Mouse (Mus musculus): ENCODE measurements around the gene Emsy. TPM values are rescaled to one million over a fixed set of nuclear protein-coding genes. Genes with fewer than 3 reads are reported as not detected.
A peak's percentile ranks its signal among the peaks of the same experiment; 100 is the strongest.

The Emsy gene
- 35.8 and 37.7 TPM in 2 replicates for polyA plus RNA-seq (2015; fragmentation: Nextera tagmentation; extraction: Ambion mirVana)

- H3K4me2 ChIP-seq: peak within 1 kb of the TSS; percentile 77
- H3K27me3 ChIP-seq: no peaks in the 10 kb centered on the region
- peaks cover 39% of the 10 kb centered on the region for H3K4me1 ChIP-seq
- under 1% methylated on average over 42 of the region's 42 CpGs for whole genome bisulfite sequencing
- ATAC-seq: peak; percentile 97
- peak within 1 kb of the TSS; percentile 95 for H3K9ac ChIP-seq
- H3K4me3 ChIP-seq: peak within 1 kb of the TSS; percentile 94
- peaks cover 26% of the 10 kb centered on the region for H3K36me3 ChIP-seq (ENCODE audit: poor library complexity, severe bottlenecking)
- peak within 1 kb of the TSS; percentile 98 for H3K27ac ChIP-seq
- H3K9me3 ChIP-seq (replicated peaks): no peaks in the 10 kb centered on the region
Observed at GRCm38 (mm10) chr7:98656531-98657221, at the start of gene Emsy. Gene Emsy, minus strand, starts transcription at chr7:98656783.

- H3K4me3 ChIP-seq: peak overlapping the region; percentile 97
- no peaks in the 10 kb centered on the region for H3K36me3 ChIP-seq (ENCODE audit: poor library complexity, severe bottlenecking)
- no peaks in the 10 kb centered on the region for H3K27me3 ChIP-seq
- 65% methylated on average over 5 of the region's 5 CpGs for WGBS
- no peak for ATAC-seq
- peaks cover 27% of the 10 kb centered on the region for H3K4me1 ChIP-seq
- peak overlapping the region; percentile 81 for H3K4me2 ChIP-seq
- no peak overlapping the region for H3K27ac ChIP-seq
- peak overlapping the region; percentile 97 for H3K9ac ChIP-seq
- no peaks in the 10 kb centered on the region for H3K9me3 ChIP-seq (replicated peaks)
Observed at GRCm38 (mm10) chr7:98704276-98704675, 47.7 kb upstream of the Emsy start.

- peak overlapping the region; percentile 82 for H3K27ac ChIP-seq
- H3K36me3 ChIP-seq (ENCODE audit: poor library complexity, severe bottlenecking): no peaks in the 10 kb centered on the region
- ATAC-seq: no peak; the same call in 1 of the 2 replicates
- H3K4me1 ChIP-seq: peaks cover 27% of the 10 kb centered on the region
- H3K9me3 ChIP-seq (replicated peaks): no peaks in the 10 kb centered on the region
- WGBS: under 1% methylated on average over 37 of the region's 38 CpGs
- H3K4me2 ChIP-seq: peak overlapping the region; percentile 81
- no peaks in the 10 kb centered on the region for H3K27me3 ChIP-seq
- H3K4me3 ChIP-seq: peak overlapping the region; percentile 97
- peak overlapping the region; percentile 97 for H3K9ac ChIP-seq
Observed at GRCm38 (mm10) chr7:98703365-98703881, 46.8 kb upstream of the Emsy start.

- peak within 1 kb of the TSS; percentile 82 for H3K27ac ChIP-seq
- H3K4me1 ChIP-seq: peaks cover 27% of the 10 kb centered on the region
- H3K4me3 ChIP-seq: peak within 1 kb of the TSS; percentile 97
- ATAC-seq: peak; percentile 98
- no peaks in the 10 kb centered on the region for H3K9me3 ChIP-seq (replicated peaks)
- H3K36me3 ChIP-seq (ENCODE audit: poor library complexity, severe bottlenecking): no peaks in the 10 kb centered on the region
- WGBS: 2% methylated on average over 62 of the region's 65 CpGs
- peak within 1 kb of the TSS; percentile 81 for H3K4me2 ChIP-seq
- peak within 1 kb of the TSS; percentile 97 for H3K9ac ChIP-seq
- no peaks in the 10 kb centered on the region for H3K27me3 ChIP-seq
Observed at GRCm38 (mm10) chr7:98702283-98703240, 46.0 kb upstream of the Emsy start, which contains the start of gene Thap12. Gene Thap12, plus strand, starts transcription at chr7:98703103.

GRCm38 (mm10) chr7:98701771-98702170 lies 45.2 kb upstream of the Emsy start:
- ATAC-seq: no peak
- Histone ChIP-seq H3K27me3 (no peaks in the 10 kb centered on the region), H3K27ac (peak overlapping the region; percentile 19; the same call in 1 of the 2 replicates), H3K9me3 (replicated peaks) (no peaks in the 10 kb centered on the region), H3K4me2 (peak overlapping the region; percentile 81), H3K4me3 (peak overlapping the region; percentile 97), H3K36me3 (ENCODE audit: poor library complexity, severe bottlenecking) (no peaks in the 10 kb centered on the region), H3K4me1 (peaks cover 27% of the 10 kb centered on the region), H3K9ac (peak overlapping the region; percentile 97)
- 65% methylated on average over 7 of the region's 7 CpGs for WGBS

GRCm38 (mm10) chr7:98698590-98698989 lies 42.0 kb upstream of the Emsy start:
- H3K9ac ChIP-seq: no peak overlapping the region
- H3K9me3 ChIP-seq (replicated peaks): no peaks in the 10 kb centered on the region
- no peak overlapping the region for H3K4me3 ChIP-seq
- no peak for ATAC-seq
- WGBS: 88% methylated on average over 4 of the region's 4 CpGs
- peaks cover 8% of the 10 kb centered on the region for H3K4me1 ChIP-seq
- no peaks in the 10 kb centered on the region for H3K36me3 ChIP-seq (ENCODE audit: poor library complexity, severe bottlenecking)
- H3K4me2 ChIP-seq: no peak overlapping the region
- no peak overlapping the region for H3K27ac ChIP-seq
- no peaks in the 10 kb centered on the region for H3K27me3 ChIP-seq

- H3K27ac ChIP-seq: no peak overlapping the region
- H3K9me3 ChIP-seq (replicated peaks): no peaks in the 10 kb centered on the region
- H3K9ac ChIP-seq: no peak overlapping the region
- H3K36me3 ChIP-seq (ENCODE audit: poor library complexity, severe bottlenecking): no peaks in the 10 kb centered on the region
- 60% methylated on average over 5 of the region's 5 CpGs for WGBS
- peaks cover 9% of the 10 kb centered on the region for H3K4me1 ChIP-seq
- no peak overlapping the region for H3K4me2 ChIP-seq
- H3K27me3 ChIP-seq: no peaks in the 10 kb centered on the region
- no peak for ATAC-seq
- no peak overlapping the region for H3K4me3 ChIP-seq
Observed at GRCm38 (mm10) chr7:98698041-98698440, 41.5 kb upstream of the Emsy start.

GRCm38 (mm10) chr7:98697496-98697895 lies 40.9 kb upstream of the Emsy start:
- Histone ChIP-seq H3K4me1 (peaks cover 12% of the 10 kb centered on the region), H3K9me3 (replicated peaks) (no peaks in the 10 kb centered on the region), H3K27me3 (no peaks in the 10 kb centered on the region), H3K4me2 (no peak overlapping the region), H3K9ac (no peak overlapping the region), H3K4me3 (no peak overlapping the region), H3K36me3 (ENCODE audit: poor library complexity, severe bottlenecking) (no peaks in the 10 kb centered on the region), H3K27ac (no peak overlapping the region)
- WGBS: 11% methylated on average over 2 of the region's 2 CpGs
- no peak for ATAC-seq

- WGBS: 77% methylated on average over 5 of the region's 5 CpGs
Observed at GRCm38 (mm10) chr7:98694046-98694445, 37.5 kb upstream of the Emsy start.

GRCm38 (mm10) chr7:98692761-98693546 lies 36.4 kb upstream of the Emsy start:
- ATAC-seq: no peak
- no peak overlapping the region for H3K4me2 ChIP-seq
- H3K9ac ChIP-seq: 0 out of 2 replicates have a peak overlapping the region, but pooled peaks have one; percentile 30
- no peaks in the 10 kb centered on the region for H3K27me3 ChIP-seq
- peaks cover 3% of the 10 kb centered on the region; the same call in 1 of the 2 replicates for H3K4me1 ChIP-seq
- 49% methylated on average over 24 of the region's 24 CpGs for WGBS
- no peaks in the 10 kb centered on the region for H3K36me3 ChIP-seq (ENCODE audit: poor library complexity, severe bottlenecking)
- H3K4me3 ChIP-seq: no peak overlapping the region
- no peaks in the 10 kb centered on the region for H3K9me3 ChIP-seq (replicated peaks)
- H3K27ac ChIP-seq: no peak overlapping the region

More at GRCm38 (mm10) chr7:98694046-98694445, 37.5 kb upstream of the Emsy start:
- H3K27me3 ChIP-seq: no peaks in the 10 kb centered on the region
- peaks cover 3% of the 10 kb centered on the region; the same call in 1 of the 2 replicates for H3K4me1 ChIP-seq
- no peak overlapping the region for H3K27ac ChIP-seq
- H3K9ac ChIP-seq: no peak overlapping the region
- ATAC-seq: no peak
- no peaks in the 10 kb centered on the region for H3K9me3 ChIP-seq (replicated peaks)
- no peak overlapping the region for H3K4me2 ChIP-seq
- H3K4me3 ChIP-seq: no peak overlapping the region
- H3K36me3 ChIP-seq (ENCODE audit: poor library complexity, severe bottlenecking): no peaks in the 10 kb centered on the region

GRCm38 (mm10) chr7:98690831-98691230 lies 34.2 kb upstream of the Emsy start:
- no peak overlapping the region for H3K4me2 ChIP-seq
- no peak overlapping the region for H3K9ac ChIP-seq
- no peak overlapping the region for H3K4me3 ChIP-seq
- H3K27me3 ChIP-seq: no peaks in the 10 kb centered on the region
- no peak for ATAC-seq
- H3K36me3 ChIP-seq (ENCODE audit: poor library complexity, severe bottlenecking): no peaks in the 10 kb centered on the region
- no peak overlapping the region for H3K27ac ChIP-seq
- H3K9me3 ChIP-seq (replicated peaks): no peaks in the 10 kb centered on the region
- H3K4me1 ChIP-seq: peaks cover 3% of the 10 kb centered on the region; the same call in 1 of the 2 replicates
- WGBS: 5% methylated on average over 3 of the region's 3 CpGs

Measured in forebrain, embryonic 13.5 days (tissue).